Mouse (Mus musculus) lung, postnatal 25 days (tissue): ENCODE results near the gene Osbp2.

Experiments
- DNase-seq: peaks from one replicate; pipeline ENCODE4 v3.0.0; 2022; ENCODE audit warnings: low spot score

Osbp2 gene

GRCm38 (mm10) chr11:3823378-3823777 lies 40.3 kb downstream of the Osbp2 start:
- no peak for DNase-seq

- DNase-seq, result no peak
Measured at GRCm38 (mm10) chr11:3817986-3818758, 45.5 kb downstream of the Osbp2 start.

GRCm38 (mm10) chr11:3815951-3816350 lies 47.8 kb downstream of the Osbp2 start:
- no peak for DNase-seq

GRCm38 (mm10) chr11:3813340-3813739 lies 50.4 kb downstream of the Osbp2 start:
- DNase-seq, result no peak

- no peak for DNase-seq
Measured at GRCm38 (mm10) chr11:3808162-3808561, 55.5 kb downstream of the Osbp2 start.

- peak; percentile 12 for DNase-seq
Measured at GRCm38 (mm10) chr11:3805362-3805761, 58.3 kb downstream of the Osbp2 start.

GRCm38 (mm10) chr11:3804639-3805038 lies 59.1 kb downstream of the Osbp2 start:
- no peak for DNase-seq

GRCm38 (mm10) chr11:3802057-3802456 lies 61.6 kb downstream of the Osbp2 start:
- DNase-seq, result no peak

- no peak for DNase-seq
Measured at GRCm38 (mm10) chr11:3797631-3798215, 66.0 kb downstream of the Osbp2 start.

GRCm38 (mm10) chr11:3790736-3791135 lies 73.0 kb downstream of the Osbp2 start:
- DNase-seq, result no peak

GRCm38 (mm10) chr11:3789919-3790318 lies 73.8 kb downstream of the Osbp2 start:
- DNase-seq, result no peak

- peak; percentile 83 for DNase-seq
Measured at GRCm38 (mm10) chr11:3786564-3786963, 77.1 kb downstream of the Osbp2 start.

GRCm38 (mm10) chr11:3775263-3775644 lies 88.4 kb downstream of the Osbp2 start:
- DNase-seq, result no peak

GRCm38 (mm10) chr11:3774463-3775262 lies 89.0 kb downstream of the Osbp2 start:
- no peak for DNase-seq

GRCm38 (mm10) chr11:3773782-3774462 lies 89.8 kb downstream of the Osbp2 start:
- no peak for DNase-seq

- DNase-seq, result no peak
Measured at GRCm38 (mm10) chr11:3773136-3773535, 90.6 kb downstream of the Osbp2 start.

GRCm38 (mm10) chr11:3771348-3771747 lies 92.4 kb downstream of the Osbp2 start:
- no peak for DNase-seq

- no peak for DNase-seq
Measured at GRCm38 (mm10) chr11:3767830-3768229, 95.9 kb downstream of the Osbp2 start.

GRCm38 (mm10) chr11:3766964-3767363 lies 96.7 kb downstream of the Osbp2 start:
- no peak for DNase-seq

GRCm38 (mm10) chr11:3764352-3764751 lies 99.4 kb downstream of the Osbp2 start:
- DNase-seq, result no peak

GRCm38 (mm10) chr11:3761775-3762501 lies 101.8 kb downstream of the Osbp2 start:
- DNase-seq, result no peak

- no peak for DNase-seq
Measured at GRCm38 (mm10) chr11:3761339-3761738, 102.4 kb downstream of the Osbp2 start.
